Mouse (Mus musculus): ENCODE data around the gene Camk1d.
"Not testable (repeated sequence)": the region's sequence is repeated elsewhere in the genome, so short reads cannot be mapped to it uniquely, and the experiment has no call there.

Camk1d gene

DNA sequence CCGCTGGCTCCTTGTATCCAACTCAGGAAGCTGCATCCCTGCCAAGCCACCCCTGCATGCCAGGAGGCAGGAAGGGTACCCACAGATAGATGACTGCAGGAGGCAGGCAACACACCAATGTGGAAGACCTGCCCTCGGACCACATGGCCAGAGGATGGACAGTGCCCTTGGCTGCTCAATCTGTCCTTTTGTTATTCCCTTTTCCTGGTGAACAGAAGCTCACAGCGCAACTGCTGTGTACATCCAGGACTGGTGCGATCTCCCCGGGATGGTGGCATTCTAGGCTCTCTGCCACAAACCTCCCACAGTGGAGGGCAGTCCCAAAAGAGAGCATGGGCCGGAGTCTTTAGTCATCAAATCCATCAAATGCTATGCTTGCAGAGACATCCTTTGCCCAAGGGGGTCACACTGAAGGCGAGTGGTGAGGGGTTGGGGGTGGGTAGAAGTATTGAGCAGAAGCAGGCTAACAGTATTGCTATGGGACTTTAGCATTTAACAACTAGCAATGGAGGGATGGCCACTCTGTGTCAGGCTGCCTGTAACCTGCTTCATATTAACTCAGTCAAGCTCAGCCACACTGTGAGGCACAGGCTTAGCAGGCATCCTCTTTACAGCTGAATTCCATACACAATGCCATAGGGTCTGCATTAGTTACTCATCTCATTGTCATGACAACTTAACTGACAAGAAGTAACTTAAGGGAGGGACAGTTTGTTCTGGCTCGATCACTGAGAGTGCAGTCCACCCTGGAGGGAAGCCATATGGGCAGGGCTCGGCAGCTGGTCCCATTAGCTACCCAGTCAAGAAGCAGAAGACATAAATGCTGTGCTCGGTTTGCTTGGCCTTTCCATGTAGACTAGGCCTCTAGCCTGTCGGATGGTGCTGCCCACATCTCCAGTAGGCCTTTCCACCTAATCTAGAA is 106.1 kb downstream of the Camk1d start:
- no peak for DNase-seq

DNA sequence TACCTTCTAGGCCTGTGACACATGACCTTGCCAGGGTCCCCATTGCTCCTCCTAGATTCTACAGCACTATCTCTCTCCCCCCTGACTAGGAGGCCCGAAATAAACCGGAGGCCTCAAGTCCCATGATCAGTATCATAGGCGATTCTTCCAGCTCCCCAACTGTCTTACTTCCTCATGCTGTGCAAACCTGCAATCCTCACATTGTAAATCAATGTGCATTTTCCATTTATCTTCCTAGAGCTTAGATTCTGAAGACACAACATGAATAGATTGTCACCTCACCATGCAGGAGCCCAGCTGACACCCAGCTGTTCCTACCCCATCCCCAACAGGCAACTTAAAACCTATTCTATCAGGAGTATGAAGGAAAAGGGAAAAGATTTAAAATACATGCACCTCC is 108.5 kb downstream of the Camk1d start:
- no peak for DNase-seq

DNA sequence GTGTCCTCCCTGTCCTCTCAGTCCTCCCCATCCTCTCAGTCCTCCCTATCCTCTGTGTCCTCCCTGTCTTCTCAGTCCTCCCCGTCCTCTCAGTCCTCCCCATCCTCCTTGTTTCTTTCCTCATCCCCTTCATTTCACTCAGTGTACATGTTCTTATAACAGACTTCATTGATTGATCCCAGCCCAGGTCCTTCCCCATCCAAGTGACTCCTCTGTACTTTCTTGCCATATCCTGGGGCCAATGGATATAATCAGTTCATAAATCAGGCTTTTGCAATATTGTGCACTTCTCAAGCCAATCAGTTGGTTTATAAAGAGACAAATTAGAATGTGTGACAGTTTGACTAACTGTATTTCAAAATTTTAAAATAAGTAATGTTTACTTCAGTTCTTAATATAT is 112.3 kb downstream of the Camk1d start:
- no peak for DNase-seq

DNA sequence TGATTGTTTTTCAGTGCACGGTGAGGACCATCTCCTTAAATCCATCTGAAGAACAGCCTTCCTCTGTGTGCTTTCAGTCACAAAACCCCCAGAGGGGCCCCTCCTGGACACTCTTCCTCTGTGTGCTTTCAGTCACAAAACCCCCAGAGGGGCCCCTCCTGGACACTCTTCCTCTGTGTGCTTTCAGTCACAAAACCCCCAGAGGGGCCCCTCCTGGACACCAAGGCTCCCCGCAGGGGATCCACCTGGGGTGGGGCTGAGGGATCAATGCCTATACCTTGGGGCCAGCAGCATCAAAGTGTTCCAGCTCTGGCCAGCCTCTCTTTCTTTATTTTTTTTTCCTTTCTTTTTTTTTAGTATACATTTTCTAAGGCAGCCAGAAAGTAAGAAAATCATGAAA is 113.1 kb downstream of the Camk1d start:
- DNase-seq: not testable (repeated sequence)

DNA sequence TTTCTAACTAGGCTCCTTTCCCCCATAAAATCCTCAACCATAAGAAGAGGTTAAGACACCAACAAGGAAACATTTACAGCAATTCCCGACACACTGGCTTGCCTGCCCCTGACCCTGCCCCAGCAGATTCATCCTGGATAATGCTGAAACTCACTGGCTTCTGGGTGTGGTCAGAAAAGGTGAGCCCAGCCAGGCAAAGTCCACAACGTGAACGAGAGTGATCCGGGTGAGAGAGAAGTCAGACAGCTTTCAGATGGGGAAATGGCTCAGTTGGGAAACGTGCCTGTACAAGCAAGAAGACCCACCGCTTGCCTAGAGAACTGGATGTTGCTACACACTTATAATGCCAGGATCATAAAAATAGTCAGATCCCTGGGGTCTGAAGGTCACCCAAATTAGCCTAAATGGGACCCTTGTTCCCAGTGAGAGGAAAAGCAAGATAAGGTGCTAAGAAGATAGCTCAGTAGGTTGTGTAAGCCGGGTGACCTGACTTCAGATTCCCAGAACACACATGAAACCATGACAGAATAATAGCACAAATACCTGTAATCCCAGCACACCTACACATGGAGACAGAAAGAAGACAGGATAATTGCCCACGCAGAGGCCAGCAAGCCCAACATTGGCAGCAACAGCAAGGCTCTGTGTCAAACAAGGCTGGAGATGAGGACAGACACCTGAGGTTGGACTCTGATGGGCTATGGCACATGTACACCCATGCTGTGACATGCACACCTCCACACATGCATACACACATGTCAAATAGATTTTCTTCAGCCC is 113.9 kb downstream of the Camk1d start:
- no peak for DNase-seq

DNA sequence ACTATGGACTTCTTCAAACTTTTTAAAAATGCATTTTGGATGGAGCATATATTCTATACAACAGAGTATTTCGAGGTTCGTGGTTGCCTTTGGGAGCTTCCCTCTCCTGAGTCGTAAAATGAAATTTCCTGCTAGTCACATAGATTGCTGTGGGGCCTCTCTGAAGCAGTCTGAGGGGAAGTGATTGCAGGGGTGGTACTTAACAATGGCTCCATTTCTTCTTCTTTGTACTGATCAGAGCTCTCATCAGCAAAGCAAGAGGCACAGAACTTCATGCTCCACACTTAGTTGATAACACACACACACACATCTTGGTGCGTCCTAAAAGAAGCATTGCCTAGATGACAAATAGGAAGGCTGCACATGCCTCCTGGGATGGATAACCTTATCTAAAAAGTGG is 114.6 kb downstream of the Camk1d start:
- no peak for DNase-seq

DNA sequence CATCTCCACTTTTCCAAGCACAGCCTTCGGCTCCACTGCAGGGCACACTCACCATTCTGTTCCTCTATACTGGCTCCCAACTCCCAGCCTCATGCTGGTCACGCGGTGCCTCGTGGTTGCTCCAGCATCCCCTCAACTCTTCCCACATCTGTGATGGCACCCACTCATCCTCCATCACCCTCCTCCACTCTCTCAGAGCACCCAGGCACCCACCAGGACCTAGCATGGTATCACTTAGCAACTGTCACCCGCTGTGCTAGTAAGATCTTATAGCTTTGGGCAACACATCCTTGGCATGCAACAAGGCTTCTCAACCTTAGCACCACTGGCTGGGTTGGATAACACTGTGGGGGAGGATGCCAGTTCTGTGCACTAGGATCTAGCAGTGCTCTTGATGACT is 115.8 kb downstream of the Camk1d start:
- no peak for DNase-seq

DNA sequence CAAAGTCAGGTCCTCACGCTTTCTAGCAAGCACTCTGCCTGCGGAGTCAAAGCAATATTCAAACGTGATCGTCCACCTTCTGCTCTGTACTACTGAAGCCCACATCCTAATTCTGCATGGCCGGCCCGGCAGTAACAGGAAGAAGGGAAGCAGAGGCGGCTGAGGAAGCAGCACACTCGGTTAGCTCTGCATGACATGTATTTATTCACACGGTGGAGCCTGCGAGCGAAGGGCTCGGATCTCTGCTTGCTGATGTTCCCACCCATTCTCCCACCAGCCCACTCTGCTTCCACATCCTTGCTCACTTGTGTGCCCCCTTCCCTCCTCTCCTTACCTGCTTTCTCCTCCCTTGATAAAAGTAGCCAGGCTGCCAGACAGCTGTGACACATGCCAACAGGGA is 117.4 kb downstream of the Camk1d start:
- peak; percentile 50 for DNase-seq

DNA sequence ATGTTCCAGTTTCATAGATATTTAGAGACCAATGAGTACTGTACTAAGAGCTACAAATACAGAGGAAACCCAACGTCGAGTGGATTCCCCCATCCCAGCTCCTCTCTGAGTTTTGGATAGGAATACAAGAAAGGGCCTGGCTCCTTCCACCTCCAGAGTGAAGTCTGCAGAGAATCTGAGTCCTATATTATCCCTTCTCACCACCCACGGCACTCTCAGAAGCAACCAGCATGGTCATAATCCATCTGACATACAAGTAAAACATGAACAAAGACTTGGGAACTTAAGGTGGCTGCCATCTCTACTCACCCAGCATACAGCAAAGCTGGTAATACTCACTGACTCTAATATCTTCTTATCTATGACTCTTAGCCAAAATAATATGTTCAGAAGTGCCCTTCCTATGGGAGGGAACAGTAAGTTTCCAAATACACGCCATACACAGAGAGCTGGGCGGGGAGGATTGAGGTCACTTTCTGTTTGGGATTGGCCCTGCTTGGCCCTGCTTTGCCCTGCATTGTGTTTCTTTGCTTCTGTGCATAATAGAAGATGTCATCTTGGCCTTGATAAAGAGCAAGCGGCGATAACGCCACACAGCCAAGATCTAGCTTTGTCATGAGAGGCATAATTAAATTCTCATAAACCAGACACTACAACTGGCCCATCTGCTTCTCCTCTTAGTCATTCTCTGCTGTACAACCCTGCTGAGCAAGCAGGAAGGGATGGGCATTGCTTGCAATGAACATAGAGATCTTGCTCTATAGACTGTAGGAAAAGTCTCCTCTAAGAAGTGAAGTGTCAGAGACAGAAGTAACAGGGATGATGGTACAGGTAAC is 118.7 kb downstream of the Camk1d start:
- no peak for DNase-seq

DNA sequence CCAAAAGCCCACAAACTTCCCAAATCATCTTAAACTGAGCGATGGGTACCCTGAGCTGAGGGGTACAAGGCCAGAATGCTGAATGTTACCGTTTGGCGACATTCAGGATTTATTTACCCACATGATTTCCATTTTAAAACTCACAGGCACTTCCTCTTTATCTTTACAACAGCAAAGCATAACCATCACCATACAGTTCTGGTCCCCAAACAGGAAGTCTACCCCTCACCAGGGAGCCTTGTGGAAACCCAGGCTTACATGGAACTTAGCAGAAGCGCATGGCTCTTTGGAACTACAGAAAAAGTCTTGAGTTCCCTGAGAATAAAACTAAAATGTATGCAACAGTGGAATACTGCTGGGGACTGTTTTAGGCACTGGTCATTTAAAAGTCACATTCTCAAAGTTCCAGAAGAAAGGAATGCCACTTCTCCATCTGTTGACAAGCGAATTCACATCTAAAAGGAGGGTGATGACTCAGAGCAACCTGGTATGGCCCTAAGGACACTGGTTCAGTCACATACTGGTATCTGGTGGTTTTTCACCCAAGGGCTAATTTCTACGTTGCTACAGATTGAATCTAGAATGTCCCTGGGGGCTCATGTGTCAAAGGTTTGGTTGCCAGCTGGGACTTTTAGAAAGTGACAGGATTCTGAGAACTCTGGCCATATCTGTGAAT is 121.7 kb downstream of the Camk1d start:
- DNase-seq: no peak

DNA sequence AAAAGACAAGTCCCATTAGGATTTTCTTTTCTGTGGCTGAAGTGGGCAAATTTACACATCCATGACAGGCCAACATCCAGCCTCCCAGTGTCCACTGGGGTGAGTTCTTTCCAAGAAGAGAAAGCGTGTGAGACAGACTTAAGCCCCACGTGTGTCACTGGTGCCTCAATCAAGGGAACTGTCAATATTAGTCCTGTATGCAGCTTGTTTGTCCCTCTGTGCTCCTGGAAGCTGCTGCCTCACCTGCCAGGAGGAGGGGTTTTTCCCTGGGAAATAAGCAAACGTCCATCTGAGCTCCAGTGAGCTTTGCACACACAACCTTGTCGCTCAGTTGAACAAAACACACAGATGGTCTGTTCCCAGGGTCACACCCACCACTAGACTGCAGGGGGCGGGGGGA is 124.2 kb downstream of the Camk1d start:
- DNase-seq: no peak

DNA sequence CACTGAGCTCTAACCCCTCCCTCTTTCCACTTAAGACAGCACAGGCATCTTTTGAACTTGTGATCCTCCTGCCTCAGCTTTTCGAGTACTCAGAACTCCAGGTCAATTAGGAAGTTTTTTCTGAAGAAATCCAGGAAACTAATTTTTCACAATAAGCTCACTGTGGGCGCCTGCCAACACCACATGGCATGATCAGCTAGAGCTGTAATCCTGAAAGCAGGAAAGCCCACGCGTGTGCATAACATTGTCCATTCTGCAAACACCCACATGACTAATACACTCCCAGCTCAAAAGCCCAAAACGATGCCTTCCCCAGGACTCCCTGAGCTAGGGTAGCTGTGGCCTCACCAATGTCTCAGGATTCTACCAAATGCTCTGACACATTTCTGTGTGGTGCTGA is 125.2 kb downstream of the Camk1d start:
- no peak for DNase-seq

DNA sequence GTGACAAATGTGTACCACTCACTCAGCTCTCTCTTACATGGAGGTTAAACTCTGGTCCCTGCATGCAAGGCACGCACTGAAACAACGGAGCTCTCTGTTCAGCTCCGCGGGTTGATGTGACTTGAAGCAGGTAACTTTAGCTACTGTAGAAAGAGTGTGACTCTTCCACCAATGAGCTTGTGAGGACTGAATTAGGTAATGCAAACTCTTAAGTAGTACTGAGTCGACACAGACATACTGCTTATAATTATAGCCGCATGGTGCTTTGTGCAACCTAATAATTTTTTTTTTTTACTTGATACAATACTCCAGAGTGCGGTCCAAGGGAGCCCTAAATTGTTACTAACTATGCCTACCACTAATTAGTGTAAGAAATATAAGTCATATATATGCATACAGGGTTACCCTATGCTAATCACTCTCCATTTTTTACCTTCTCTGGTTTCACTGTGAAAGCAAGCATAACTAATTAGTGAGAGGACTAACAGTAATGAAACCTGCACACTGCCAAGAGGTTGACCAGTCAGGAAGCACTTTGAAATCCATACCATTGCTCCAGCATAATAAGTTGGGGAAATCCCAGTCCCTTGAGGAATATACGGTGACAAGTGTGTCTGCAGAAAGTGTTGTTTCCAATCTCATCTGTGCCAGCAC is 125.9 kb downstream of the Camk1d start:
- no peak for DNase-seq

DNA sequence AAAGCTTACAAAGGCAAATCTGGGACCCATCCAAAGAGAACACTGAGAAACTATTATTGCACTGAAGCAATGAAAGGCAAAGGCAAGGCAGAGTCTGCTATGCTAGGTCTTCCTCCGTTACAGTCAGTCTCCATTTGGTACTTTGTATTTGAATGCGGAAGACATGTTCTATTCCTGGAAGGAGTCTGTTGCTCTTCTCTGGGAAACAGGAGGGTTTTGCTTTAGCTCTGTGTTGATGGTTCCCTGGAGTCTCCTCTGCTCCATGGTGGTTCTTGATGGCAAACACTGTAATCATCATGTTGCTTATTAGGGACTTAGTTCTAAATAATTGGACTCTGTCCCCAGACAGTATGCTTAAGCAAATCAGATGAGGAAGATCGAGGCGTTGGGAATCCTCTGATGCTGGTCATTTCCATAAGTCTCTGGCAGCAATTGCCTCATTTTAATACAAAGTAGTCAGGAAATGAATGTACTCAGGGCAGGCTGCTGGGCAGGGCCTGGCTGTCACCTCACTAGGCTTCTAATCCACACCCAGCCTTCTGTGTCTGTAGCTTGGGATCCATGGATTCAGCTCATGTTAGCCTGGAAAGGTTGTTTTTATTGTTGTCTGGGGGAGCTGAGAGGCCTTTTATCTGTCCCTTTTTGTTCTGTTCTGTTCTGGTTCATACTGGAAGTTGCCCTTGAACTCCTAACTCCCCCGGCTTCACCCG is 129.8 kb downstream of the Camk1d start:
- DNase-seq: no peak

DNA sequence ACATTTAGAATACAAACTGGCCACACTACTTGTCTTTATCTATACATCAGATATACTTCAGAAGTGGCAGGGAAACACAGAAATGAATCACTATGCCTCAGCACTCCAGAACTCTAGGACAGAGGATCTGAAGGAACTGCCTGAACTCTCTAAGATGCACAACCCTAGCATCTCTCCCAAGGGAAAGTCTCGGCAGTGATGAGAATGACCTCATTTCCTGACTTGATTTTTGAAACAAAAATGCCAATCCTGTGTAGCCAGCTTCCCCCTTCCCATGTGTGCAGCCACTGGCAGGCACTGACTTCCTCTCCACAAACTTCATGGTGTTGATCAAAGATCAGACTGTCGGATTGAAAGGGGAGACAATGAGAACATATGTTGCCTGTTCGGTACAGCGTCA is 134.9 kb downstream of the Camk1d start:
- no peak for DNase-seq

DNA sequence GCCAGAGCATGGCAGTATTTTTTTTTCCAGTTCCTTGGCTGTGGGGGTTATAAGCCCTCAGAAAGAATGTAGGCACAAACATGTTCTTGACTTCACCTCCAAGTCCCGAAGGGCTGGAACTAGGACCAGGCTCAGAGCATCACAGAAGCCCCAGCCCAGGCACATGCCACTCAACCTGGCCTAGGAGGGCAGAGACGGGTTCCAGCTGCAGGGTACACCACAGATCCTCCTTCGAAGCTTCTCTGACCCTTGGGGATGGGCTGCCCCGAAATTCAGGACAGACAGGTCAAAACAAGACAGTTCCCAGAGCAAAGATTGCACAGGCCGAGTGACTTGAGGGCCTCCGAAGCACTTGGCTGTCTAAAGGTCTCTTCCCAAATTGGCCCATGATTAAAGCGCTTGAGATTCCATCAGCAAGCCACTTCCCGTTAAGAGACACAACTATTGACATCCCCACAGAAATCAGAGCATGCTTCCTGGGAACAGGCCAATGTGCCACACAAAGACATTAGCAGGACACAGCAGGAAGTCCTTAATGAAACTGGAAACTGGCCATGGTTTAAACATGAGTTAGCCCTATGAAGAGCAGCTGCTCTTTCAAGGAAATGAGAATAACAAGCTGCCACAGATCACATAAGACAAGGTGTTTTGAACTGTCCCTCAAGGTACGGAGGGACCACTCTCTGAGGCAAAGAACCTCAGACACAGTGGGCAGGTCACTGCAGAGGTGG is 136.8 kb downstream of the Camk1d start:
- no peak for DNase-seq

DNA sequence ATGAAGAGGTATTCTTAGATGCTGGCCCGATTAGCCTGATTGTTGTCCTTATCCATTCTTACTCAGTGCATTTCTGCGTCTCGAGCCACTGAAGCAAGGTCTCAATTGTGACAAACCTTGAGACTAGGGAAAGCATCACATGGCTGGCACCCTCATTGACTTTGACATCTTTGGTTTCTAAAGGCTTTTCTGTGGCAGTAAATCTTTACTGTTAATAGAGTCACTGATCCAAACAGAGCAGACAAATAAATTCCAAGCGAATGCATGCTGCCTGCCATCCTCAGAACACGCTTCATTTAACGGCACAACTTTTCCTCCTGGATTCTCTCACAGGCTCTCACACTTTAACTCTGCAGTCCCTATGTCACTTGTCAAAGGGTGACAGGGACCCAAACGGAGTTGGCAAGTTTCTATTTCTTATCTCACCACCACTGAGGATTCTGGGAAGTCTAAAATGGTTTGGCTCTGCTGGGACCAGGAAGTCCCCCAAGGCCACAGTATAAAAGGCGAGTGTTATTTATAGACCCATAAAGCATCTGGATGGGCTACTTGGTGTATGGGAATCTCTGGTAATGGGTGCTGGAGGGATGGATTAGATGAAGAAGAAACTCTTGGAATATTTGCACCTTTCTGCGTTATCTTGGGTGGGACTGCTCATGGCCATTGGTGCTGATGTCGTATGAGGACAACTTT is 141.9 kb downstream of the Camk1d start:
- DNase-seq: no peak

DNA sequence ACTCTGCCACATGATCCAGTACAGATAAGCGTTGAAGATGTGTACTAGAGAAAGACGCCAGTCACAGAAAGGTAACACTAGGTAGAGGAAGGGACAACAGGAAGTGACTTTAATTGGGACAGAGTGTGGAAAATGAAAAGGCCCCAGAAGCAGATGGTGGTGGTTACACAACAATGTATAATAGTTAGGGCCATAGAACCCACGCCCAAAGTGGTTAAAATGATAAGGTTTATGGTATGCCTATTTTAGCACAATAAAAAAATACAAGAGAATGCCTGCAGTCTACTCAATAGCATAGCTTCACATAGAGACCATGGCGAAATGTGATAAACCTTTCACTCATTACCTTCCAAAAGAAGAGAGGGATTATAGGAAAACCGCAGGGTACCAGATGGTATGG is 147.7 kb downstream of the Camk1d start:
- DNase-seq: no peak

DNA sequence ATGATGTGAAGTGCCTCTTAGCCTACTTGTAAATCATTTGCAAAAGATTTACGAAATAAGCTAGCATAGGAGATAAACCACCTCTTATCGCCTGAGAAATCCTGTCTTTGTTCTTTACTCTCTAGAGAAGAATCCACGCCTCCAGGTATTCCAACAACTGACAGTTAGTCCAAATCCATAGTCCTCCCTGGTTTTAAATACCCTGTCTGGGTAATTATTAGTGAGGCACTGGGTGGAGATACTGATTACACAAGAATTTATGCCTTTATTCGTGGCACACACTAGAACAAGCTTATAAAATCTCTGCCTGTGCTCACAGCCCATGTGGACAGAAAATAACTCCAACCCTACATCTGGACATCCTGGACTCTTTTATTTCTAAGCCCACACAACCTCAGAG is 150.6 kb downstream of the Camk1d start:
- DNase-seq: no peak

DNA sequence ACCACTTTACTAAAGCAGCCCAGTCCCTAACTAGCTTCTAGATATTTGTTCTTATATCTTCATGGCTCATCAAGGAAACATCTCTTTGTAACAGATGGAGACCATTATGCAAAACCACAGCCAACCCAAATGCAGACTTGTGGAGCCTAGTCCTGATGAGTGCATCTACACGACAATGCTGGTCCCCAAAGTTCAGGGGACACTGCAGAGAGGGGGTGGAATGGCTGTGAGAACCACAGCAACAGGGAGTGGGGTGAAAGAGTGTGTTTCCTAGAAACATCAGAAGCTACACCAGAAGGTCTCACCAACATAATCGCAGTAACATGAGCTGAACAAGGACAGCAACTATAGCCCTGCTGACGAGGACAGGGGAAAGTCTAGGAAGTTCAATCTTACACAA is 152.9 kb downstream of the Camk1d start:
- DNase-seq: no peak

Measured in right cerebral cortex, postnatal 14 days (tissue).